Comparison of ENCODE assay signal across 8 mouse cellular contexts in genomic region chr12:27062511-27063264, GRCm38 (mm10).
DNase-seq lines count a peak whose midpoint lies in the region; ATAC-seq and TF ChIP-seq lines count a peak whose summit lies in the region.

No protein-coding gene starts in this region.

- no peak for TF ChIP-seq POLR2A in ES-Bruce4 (IDR thresholded peaks at IDR 0.05; ENCODE audit: insufficient read depth, low read length)

- 40% methylated on average over 6 of the region's 6 CpGs for WGBS in hindbrain, embryonic 11.5 days
- WGBS in midbrain, embryonic 11.5 days, result 15% methylated on average over 6 of the region's 6 CpGs

- DNase-seq in cerebellum, postnatal 14 days, result peak; percentile 24 to 26
- DNase-seq in cerebellum, postnatal 25 days, result no peak
- peak; percentile 74 for DNase-seq in hindbrain, embryonic 11.5 days (ENCODE audit: low spot score)
- peak; percentile 93 for DNase-seq in midbrain, embryonic 11.5 days (ENCODE audit: low spot score, missing footprints)
- no peak for DNase-seq in gastrocnemius, adult 8-10 months (ENCODE audit: low spot score in 2 of 2)
- no peak for DNase-seq in ovary, adult 18-20 months (ENCODE audit: low spot score)
- no peak for DNase-seq in layer of hippocampus, postnatal 25 days (ENCODE audit: extremely low spot score in 1 of 2, low spot score in 1 of 2)

- no peaks in the 10 kb centered on the region for H3K9me3 ChIP-seq in ES-Bruce4 (replicated peaks; ENCODE audit: control insufficient read depth, insufficient read depth, low read length, poor library complexity, severe bottlenecking)
- H3K9me3 ChIP-seq in hindbrain, embryonic 11.5 days (ENCODE audit: control insufficient read depth, low read length), result no peaks in the 10 kb centered on the region
- no peaks in the 10 kb centered on the region for H3K9me3 ChIP-seq in midbrain, embryonic 11.5 days (ENCODE audit: control insufficient read depth, low read length)

- H3K9ac ChIP-seq in ES-Bruce4 (ENCODE audit: low read depth, poor library complexity, severe bottlenecking), result peak overlapping the region; percentile 3; the same call in 1 of the 2 replicates
- H3K9ac ChIP-seq in hindbrain, embryonic 11.5 days (ENCODE audit: low read depth, low read length), result no peak overlapping the region; the same call in 1 of the 2 replicates
- peak overlapping the region; percentile 78 for H3K9ac ChIP-seq in midbrain, embryonic 11.5 days (ENCODE audit: low read length)

- no peak for TF ChIP-seq EP300 in ES-Bruce4 (IDR thresholded peaks at IDR 0.05; ENCODE audit: insufficient read depth, low read depth, low read length)

- H3K27ac ChIP-seq in ES-Bruce4 (ENCODE audit: insufficient read depth, low read length), result no peak overlapping the region
- H3K27ac ChIP-seq in hindbrain, embryonic 11.5 days (ENCODE audit: low read depth, low read length), result peak overlapping the region; percentile 97
- H3K27ac ChIP-seq in midbrain, embryonic 11.5 days (ENCODE audit: low read depth, low read length), result peak overlapping the region; percentile 97

- peaks cover 6% of the 10 kb centered on the region for H3K4me1 ChIP-seq in ES-Bruce4 (ENCODE audit: control insufficient read depth, insufficient read depth, low read length)
- peaks cover 16% of the 10 kb centered on the region for H3K4me1 ChIP-seq in hindbrain, embryonic 11.5 days (replicated peaks; ENCODE audit: control insufficient read depth, insufficient read depth, low read length)
- peaks cover 53% of the 10 kb centered on the region for H3K4me1 ChIP-seq in midbrain, embryonic 11.5 days (ENCODE audit: control insufficient read depth, insufficient read depth, low read length)

- no peaks in the 10 kb centered on the region for H3K27me3 ChIP-seq in ES-Bruce4 (ENCODE audit: control insufficient read depth, insufficient read depth, low read length, poor library complexity, severe bottlenecking)
- H3K27me3 ChIP-seq in hindbrain, embryonic 11.5 days (ENCODE audit: control insufficient read depth, insufficient read depth, low read length), result no peaks in the 10 kb centered on the region
- no peaks in the 10 kb centered on the region for H3K27me3 ChIP-seq in midbrain, embryonic 11.5 days (ENCODE audit: control insufficient read depth, insufficient read depth, low read length)

- no peak for TF ChIP-seq CTCF in ES-Bruce4 (IDR thresholded peaks at IDR 0.05; ENCODE audit: low read depth, low read length)

- H3K4me2 ChIP-seq in hindbrain, embryonic 11.5 days (replicated peaks; ENCODE audit: low read depth, low read length), result peak overlapping the region; percentile 45
- H3K4me2 ChIP-seq in midbrain, embryonic 11.5 days, result peak overlapping the region; percentile 60

- no peak overlapping the region for H3K4me3 ChIP-seq in ES-Bruce4 (ENCODE audit: low read depth, low read length)
- H3K4me3 ChIP-seq in hindbrain, embryonic 11.5 days (ENCODE audit: low read depth, low read length), result peak overlapping the region; percentile 20; the same call in 1 of the 2 replicates
- peak overlapping the region; percentile 23; the same call in 1 of the 2 replicates for H3K4me3 ChIP-seq in midbrain, embryonic 11.5 days (ENCODE audit: low read depth, low read length)

- no peak for ATAC-seq in hindbrain, embryonic 11.5 days (ENCODE audit: low FRiP score)
- ATAC-seq in midbrain, embryonic 11.5 days (ENCODE audit: low FRiP score), result no peak

- H3K36me3 ChIP-seq in ES-Bruce4 (ENCODE audit: control insufficient read depth, insufficient read depth, low read length, poor library complexity, severe bottlenecking), result no peaks in the 10 kb centered on the region
- H3K36me3 ChIP-seq in hindbrain, embryonic 11.5 days (ENCODE audit: control insufficient read depth, insufficient read depth, low read length), result no peaks in the 10 kb centered on the region
- no peaks in the 10 kb centered on the region for H3K36me3 ChIP-seq in midbrain, embryonic 11.5 days (ENCODE audit: control insufficient read depth, insufficient read depth, low read length)

Comparison
In these comparisons a context has a peak if more than half of its experiments do, and no peak if none do; other contexts are left out.
1. DNase-seq: peak in cerebellum, postnatal 14 days (2 of 2), hindbrain, embryonic 11.5 days (single experiment) and midbrain, embryonic 11.5 days (single experiment); none in cerebellum, postnatal 25 days (0 of 2), gastrocnemius, adult 8-10 months (0 of 2), ovary, adult 18-20 months (single experiment) and layer of hippocampus, postnatal 25 days (0 of 2).